Mouse (Mus musculus): Measurements from ENCODE around the gene Slc17a6.

GRCm38 (mm10) chr7:51625591-51626255 lies 3.9 kb downstream of the Slc17a6 start:
- TF ChIP-seq POLR2A (IDR thresholded peaks at IDR 0.05; ENCODE audit: borderline replicate concordance, extremely low read depth, low read depth, low read length) (no peak), CTCF (IDR thresholded peaks at IDR 0.05; ENCODE audit: insufficient read depth, low read length) (no peak)
